Mouse (Mus musculus) CH12.LX (cell line): ENCODE results near the gene Kif1c.

ENCODE experiments used
- CTCF ChIP-seq, 2 experiments: IDR thresholded peaks in 1 of 2; conservative IDR thresholded peaks in 1 of 2; 2 replicates each; pipeline ENCODE4 v1.5.1; 2011 to 2012; ENCODE audit warnings: low read depth in 2 of 2, low read length in 2 of 2, improper control_type of control experiment in 1 of 2, inconsistent platforms in 1 of 2, mild to moderate bottlenecking in 1 of 2, moderate library complexity in 1 of 2
- E2F4 ChIP-seq: IDR thresholded peaks from 2 replicates; pipeline ENCODE4 v1.6.1; 2011; ENCODE audit warnings: low read depth, low read length, improper control_type of control experiment; ENCODE audit not compliant: insufficient replicate concordance
- EP300 ChIP-seq: IDR thresholded peaks from 2 replicates; pipeline ENCODE4 v1.6.1; 2011; ENCODE audit warnings: low read length, improper control_type of control experiment
- HCFC1 ChIP-seq: IDR thresholded peaks from 2 replicates; pipeline ENCODE4 v1.6.1; 2012; ENCODE audit warnings: low read depth, mild to moderate bottlenecking, inconsistent platforms, low read length, improper control_type of control experiment
- KAT2A ChIP-seq: IDR thresholded peaks from 2 replicates; pipeline ENCODE4 v1.6.1; 2012; ENCODE audit warnings: low read length, improper control_type of control experiment, inconsistent platforms; ENCODE audit not compliant: insufficient replicate concordance
- MAFK ChIP-seq: IDR thresholded peaks from 2 replicates; pipeline ENCODE4 v1.6.1; 2011; ENCODE audit warnings: low read length, improper control_type of control experiment; ENCODE audit not compliant: insufficient replicate concordance
- MAX ChIP-seq: IDR thresholded peaks from 2 replicates; pipeline ENCODE4 v1.6.1; 2011; ENCODE audit warnings: low read length, improper control_type of control experiment
- POLR2A ChIP-seq: IDR thresholded peaks from 2 replicates; pipeline ENCODE4 v1.6.1; 2011; ENCODE audit warnings: low read depth, mild to moderate bottlenecking, improper control_type of control experiment, low read length

- TF ChIP-seq CTCF (conservative IDR thresholded peaks at IDR 0.05 in 1 of 2, IDR thresholded peaks at IDR 0.05 in 1 of 2; ENCODE audit: low read depth in 2 of 2, low read length in 2 of 2) (no peak), POLR2A (no peak), EP300 (no peak), E2F4 (no peak), MAX (no peak), MAFK (no peak), HCFC1 (no peak), KAT2A (no peak)
Measured at GRCm38 (mm10) chr11:70658942-70659341, 41.4 kb upstream of the Kif1c start.
